Mouse (Mus musculus) thymus, postnatal 36 days (tissue): ENCODE measurements around the gene Mcub.
A peak's percentile ranks its signal among the peaks of the same experiment; 100 is the strongest.

ENCODE experiments used
- DNase-seq, 2 experiments: peaks; one replicate each; pipeline ENCODE4 v3.0.0; 2022; ENCODE audit warnings: mixed read lengths in 2 of 2

The Mcub gene

DNA sequence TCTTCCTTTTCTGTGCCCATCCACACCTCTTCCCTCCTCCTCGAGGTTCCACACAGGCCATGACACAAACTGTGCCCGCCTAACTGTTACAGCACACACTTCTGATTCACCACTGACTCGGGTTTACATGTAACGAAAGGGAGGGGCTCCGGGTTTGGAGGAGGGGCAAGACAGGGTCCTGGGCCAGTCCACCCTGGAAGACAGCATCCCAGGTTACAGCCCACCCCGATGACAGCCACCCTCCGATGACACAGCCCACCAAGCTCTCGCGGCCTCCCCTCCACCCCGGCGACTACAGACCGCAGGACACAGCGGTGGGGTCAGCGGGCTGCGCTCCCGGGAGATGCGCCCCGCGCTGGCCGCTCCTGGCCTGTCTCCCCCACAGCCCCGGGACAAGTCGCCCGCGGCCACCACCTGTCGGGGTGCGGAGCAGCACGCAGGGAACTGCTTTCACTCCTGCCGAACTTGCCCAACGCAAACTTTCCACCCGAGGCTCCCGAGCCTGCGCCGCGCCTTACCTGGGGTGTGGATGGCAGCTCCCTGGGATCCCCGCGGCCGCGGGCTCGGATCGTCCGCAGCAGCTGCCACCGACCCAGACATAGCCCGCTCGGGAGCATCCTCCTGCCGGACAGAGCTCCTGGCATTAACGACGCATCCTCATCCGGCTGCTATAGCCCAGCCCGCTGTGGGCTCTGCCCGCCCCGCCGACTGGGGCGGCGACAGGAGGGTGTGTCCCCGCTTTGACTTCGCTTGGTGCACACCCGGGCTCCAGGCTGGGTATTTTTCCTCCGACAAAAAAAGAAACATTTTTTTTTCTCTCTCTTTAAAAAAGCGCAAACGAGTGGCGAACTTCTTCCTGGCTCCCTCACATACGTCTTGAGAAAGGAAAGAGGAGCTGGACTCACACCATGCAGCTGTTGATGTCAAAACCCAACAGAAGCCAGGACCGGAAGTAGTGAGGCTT, at the start of gene Mcub:
Gene Mcub (minus strand): TSS at position 775 of the 964 bp plus-strand sequence.
- peak; percentile 62 to 69 for DNase-seq

GRCm38 (mm10) chr3:130012943-130013342, 42.9 kb upstream of the Mcub start:
- DNase-seq: no peak

GRCm38 (mm10) chr3:130011236-130011635, 41.2 kb upstream of the Mcub start:
- DNase-seq: no peak

DNA sequence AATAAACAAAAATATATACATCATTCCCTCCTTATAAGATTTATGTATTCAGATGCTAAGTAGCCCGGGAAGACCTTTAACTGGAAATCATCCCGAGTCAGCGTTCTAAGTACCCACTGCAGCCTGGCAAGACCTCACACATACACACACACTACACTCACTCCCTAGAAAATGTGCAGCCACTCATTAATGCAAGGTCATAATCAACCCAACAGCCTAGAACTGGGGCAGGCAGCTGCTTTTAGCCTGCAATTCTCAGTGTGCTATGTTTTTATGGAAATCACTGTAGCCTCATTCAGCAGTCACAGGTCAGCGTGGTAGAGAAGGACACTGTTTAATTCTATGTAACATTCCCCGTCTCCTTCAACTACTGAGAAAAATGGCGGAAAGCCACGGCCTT, 36.1 kb upstream of the Mcub start:
- no peak for DNase-seq

- no peak for DNase-seq
Observed at GRCm38 (mm10) chr3:130000926-130001325, 30.9 kb upstream of the Mcub start.

DNA sequence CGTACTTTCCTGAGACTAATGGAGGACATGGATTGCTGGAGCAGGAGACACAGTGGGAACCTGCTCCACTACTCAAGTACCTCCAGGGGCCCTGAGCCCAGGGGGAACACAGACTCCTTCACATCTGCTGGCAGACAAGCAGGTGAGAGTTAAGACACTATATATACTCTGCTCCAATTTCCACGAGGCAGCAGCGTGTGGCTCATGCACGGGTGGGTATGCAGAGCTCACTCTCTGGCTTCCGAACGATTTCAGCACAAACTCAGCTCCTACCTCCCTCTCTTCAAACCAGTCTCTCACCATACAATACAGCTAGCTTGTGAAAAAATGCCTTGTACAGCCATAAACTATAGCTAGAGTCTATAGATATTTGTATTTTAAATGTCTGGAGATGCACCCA, 28.5 kb upstream of the Mcub start:
- DNase-seq: no peak

- DNase-seq: no peak
Observed at GRCm38 (mm10) chr3:129998001-129998400, 28.0 kb upstream of the Mcub start.

DNA sequence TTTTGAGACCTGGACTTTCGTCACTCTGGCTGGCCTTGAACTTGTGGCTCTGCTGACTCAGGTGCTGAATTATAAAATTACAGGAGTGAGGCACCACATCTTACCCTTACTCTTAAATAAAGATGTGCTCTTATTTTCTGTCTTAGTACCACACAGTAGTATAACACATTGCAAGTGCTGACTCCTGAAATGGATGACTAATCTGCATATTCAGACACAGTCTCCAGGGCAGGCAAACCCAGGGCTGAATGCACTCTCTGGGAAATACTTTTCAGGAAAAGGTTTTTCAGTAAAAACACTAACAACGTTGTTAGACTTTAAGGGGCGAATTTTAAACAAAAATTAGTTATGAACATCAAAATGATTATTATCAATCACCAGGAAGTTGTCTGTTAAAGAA, 27.3 kb upstream of the Mcub start:
- no peak for DNase-seq

- no peak for DNase-seq
Observed at GRCm38 (mm10) chr3:129987297-129987696, 17.3 kb upstream of the Mcub start.

DNA sequence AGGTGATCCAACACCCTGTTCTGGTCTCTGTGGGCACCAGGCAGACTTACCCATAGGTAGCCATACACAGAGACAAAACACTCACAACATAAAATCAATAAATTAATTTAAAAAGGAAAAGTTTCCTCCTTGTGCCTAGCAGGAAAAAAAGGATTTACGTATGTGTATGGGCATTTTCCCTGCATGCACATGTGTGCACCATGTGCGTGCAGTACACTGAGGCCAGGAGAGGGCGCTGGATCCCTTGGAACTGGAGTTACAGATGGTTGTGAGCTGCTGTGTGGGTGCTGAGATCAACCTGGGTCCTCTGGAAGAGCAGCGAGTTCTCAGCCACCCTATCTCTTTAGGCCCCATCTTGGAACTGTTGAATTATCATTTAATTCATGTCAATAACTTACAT, 15.3 kb upstream of the Mcub start:
- DNase-seq: peak in 1 of 2 experiments; percentile 29

DNA sequence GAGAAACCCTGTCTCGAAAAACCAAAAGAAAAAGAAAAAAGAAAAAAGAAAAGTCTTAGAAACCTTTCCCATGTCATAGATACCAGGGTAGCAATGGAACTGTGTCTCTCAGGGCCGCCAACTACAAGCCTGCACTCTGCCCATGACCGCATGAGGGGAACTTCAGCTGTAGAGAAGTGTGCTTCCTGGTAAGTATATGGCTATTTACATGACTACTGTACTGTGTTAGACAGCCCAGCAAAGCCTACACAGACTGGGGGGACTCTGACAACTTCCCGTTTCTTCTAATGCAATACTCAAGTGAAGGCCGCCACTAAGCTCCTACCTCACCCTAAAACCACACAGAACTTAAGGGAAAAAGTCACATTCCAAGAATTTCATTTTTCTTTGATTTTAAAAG, 14.8 kb upstream of the Mcub start:
- DNase-seq: no peak

DNA sequence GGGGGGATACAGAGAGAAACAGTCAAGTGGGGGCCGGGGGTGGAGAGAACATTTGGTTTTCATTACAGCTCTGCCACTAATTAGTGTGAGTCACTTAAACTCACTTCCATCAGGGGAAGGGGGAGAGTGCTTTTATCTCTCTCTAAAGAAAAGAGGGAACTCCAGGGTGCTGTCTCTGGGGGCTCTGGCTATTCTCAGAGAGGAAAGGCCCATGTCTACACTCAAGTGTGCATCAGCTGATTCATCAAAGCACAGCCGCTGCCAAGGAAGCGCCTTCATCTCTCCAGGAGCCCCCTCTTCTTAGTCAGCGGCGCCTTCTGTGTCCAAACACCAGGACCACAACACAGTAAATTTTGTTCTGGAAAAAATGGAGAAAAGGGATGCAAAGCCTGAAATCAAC, 12.3 kb upstream of the Mcub start:
- DNase-seq: no peak

GRCm38 (mm10) chr3:129981756-129982155, 11.8 kb upstream of the Mcub start:
- no peak for DNase-seq

DNA sequence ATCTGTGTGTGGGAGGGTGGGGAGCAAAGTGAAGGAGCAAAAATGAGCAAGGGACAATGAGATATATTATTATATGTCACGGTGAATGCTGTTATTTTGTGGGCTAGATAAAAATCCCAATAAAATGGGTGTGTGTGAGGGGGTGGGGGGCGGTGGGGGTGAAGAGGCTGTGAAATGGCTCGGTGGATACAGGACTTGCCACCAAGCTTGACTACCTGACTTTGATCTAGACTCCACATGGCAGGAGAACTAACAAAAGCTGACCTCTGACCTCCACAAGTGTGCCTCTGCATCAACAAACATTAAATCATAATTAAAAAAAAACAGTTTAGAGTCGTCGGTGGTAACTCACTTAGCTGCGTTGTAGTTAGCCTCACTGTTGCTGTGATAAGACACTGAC, 9.5 kb upstream of the Mcub start:
- DNase-seq: no peak

DNA sequence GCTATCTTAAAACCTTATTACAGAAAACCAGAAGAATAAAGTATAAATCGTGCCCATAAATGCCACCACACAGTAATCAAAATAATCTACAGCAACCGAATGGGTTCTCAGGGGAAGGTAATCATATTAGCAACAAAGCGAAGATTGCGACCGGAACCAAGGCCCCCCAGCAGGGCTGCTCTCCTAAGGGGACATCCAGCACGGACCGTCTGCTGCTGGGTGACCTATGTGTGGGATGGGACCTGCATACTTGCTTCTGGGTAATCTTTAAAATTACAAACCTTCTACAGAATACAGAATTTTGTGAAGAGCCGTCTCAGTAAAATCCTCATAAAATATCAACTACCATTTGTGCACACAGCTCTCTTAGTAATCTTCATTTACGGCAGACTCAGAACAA, 8.7 kb upstream of the Mcub start:
- DNase-seq: no peak

GRCm38 (mm10) chr3:129976317-129976716, 6.3 kb upstream of the Mcub start:
- DNase-seq: no peak

- no peak for DNase-seq
Observed at GRCm38 (mm10) chr3:129970529-129971515, 816 bp upstream of the Mcub start.

DNA sequence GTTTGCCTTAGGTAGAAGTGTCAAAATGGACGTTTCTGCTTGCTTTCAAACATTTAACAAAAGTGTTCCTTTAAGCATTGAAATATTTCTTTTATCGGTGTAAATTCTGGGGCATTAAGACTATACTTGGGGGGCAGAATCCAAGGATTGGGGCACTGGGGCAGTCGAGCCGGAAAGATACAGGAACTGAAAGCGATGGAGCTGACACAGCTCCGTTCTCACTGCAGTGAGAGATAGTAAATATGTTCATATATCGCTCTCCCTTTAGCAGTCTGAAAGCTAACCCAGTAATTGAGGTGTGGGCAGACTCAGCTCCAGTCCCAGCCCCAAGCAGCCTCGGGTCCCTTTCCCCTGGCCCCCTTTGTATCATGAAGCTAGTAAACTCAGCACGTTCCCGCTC, 975 bp downstream of the Mcub start:
- no peak for DNase-seq

DNA sequence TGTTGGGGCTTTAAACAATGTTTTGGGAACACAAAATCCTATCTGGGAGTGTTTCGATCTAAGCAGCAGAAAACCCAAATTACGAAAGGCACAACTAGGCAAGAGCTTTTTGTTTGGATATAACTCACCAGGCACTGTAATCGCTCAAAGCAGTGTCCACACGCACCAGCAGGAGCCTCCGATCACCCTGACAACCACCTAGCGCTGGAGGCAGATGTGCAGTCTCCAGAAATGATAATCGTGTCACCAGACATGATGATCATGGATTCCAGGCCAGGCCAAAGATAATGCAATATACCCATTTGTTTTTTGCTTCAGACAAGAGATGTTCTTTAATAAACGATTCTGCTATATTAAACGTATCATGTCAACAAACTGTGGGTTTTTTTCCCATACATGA, 2.1 kb downstream of the Mcub start:
- DNase-seq: no peak

DNA sequence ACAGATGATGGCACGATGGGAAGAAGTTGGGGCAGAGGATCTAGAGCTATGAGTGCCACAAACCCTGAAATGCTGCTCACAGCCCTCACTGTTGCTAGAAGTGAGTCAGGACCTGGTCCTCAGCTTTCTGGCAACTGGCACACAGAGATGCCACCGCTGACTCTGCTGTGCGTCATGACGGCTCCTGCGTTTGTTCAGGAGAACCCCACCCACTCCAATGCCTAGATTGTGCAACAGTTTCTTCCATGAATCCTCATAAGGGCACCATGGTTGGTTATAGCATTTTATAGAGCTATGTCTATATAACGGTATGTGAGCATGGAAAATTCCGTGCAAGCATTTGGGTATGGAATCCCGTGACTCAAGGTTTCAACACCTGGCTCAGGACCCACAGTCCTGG, 5.3 kb downstream of the Mcub start:
- no peak for DNase-seq

DNA sequence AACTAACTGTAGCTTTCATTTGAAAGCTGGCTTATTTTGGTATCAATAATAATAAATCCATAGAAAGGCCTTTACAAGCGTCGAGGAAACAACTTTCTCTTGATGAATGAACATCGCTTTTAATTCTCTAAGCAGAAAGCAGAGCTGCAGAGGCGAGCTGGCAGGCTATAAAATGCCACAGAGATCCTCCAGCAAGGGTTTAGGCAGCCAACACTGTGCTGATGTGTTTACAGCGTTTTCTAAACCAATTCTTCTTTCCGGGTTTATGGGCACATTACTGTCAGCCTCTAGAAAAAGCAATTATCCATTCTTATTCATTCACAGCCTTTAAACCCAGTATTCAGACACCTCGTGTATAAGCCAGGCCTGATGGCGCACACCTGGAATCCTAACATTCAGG, 7.5 kb downstream of the Mcub start:
- DNase-seq: no peak

- DNase-seq: no peak
Observed at GRCm38 (mm10) chr3:129953296-129953695, 16.7 kb downstream of the Mcub start.

DNA sequence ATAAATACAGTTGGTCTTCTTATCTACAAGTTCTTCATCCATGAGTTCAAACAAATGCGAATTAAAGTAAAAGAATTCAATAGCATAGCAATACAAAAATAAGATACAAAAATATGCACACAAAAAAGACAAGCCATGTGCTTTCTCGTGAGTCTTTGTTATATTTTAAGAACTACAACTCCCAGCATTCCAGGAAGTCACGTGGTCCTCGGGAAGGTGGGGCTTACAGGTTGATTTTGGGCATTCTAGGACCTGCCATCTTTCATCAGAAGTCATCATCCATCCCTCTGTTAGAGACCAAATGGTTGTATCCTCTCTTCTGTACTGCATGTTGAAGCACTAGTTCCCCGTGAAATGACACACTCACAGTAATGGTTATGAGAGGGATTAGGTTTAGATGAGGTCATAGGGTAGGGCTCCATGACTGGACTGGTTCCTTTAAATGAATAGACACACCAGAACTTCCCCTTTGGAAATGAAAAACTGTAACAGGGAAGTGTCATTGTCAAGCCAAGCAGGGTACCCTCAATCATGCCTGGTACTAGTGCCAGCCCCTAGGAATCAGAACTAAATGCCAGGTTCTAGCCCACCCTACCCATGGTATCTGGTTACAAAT, 20.7 kb downstream of the Mcub start:
- no peak for DNase-seq
